Mouse (Mus musculus) thymus, adult 2 months (tissue): ENCODE measurements around the gene Babam2.

ENCODE experiments used
- CTCF ChIP-seq: fragments of 200-500 bp; IDR thresholded peaks from 2 replicates; pipeline ENCODE4 v1.5.1; 2012; ENCODE audit warnings: mild to moderate bottlenecking, control low read depth, low read length, moderate library complexity, borderline replicate concordance; ENCODE audit not compliant: control insufficient read depth, poor library complexity, insufficient read depth; ENCODE audit errors: extremely low read depth
- POLR2A ChIP-seq: fragments of 200-500 bp; IDR thresholded peaks from 2 replicates; pipeline ENCODE4 v1.6.1; 2012; ENCODE audit warnings: mild to moderate bottlenecking, low read length, control low read depth, moderate library complexity; ENCODE audit not compliant: control insufficient read depth, poor library complexity, insufficient read depth; ENCODE audit errors: extremely low read depth

DNA sequence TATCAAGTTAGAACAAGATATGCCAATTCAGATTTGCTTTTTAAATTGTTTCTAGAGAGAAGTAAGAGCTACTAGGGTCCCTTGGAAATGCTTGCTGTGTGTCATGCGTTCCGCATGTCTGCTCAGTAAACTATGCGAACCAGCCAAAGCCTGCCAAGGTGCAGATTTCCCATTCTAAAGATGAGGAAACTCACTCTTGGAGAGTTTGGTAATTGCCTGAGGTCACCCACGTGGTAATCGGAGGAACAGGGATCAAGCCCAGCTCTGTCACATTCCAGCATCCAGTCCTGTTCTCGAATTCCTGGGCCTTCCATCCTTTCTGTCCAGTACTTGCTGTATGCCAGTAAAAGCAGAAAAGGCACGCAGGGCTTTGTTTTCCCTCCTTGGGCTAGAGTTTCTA is 345.7 kb downstream of the Babam2 start:
- TF ChIP-seq CTCF, result no peak
- no peak for TF ChIP-seq POLR2A
